Mouse (Mus musculus) layer of hippocampus, postnatal 10 days (tissue): ENCODE measurements at regions not wholly inside any gene's neighbourhood (a gene's known extent, or its start where the extent isn't known, plus 50 kb on each side); places are given as distances from the start of the nearest gene placed in this dataset.

Experiments
- DNase-seq, 2 experiments: peaks; one replicate each; pipeline ENCODE4 v3.0.0; 2021; ENCODE audit warnings: low spot score in 2 of 2

GRCm38 (mm10) chr2:9791970-9792369 lies 89.1 kb upstream of the 4930412O13Rik start:
- DNase-seq: no peak

- DNase-seq: no peak
Measured at GRCm38 (mm10) chr2:9792381-9792780, 88.7 kb upstream of the 4930412O13Rik start.

- DNase-seq: no peak
Measured at GRCm38 (mm10) chr2:9795401-9795800, 85.7 kb upstream of the 4930412O13Rik start.

- no peak for DNase-seq
Measured at GRCm38 (mm10) chr2:9801484-9801883, 79.6 kb upstream of the 4930412O13Rik start.

GRCm38 (mm10) chr2:9804306-9804705 lies 76.7 kb upstream of the 4930412O13Rik start:
- no peak for DNase-seq

- no peak for DNase-seq
Measured at GRCm38 (mm10) chr2:9805590-9805989, 75.5 kb upstream of the 4930412O13Rik start.
